Mouse (Mus musculus) midbrain, embryonic 13.5 days (tissue): ENCODE data around the gene Pik3cg. TPM values are rescaled to one million over a fixed set of nuclear protein-coding genes. Genes with fewer than 3 reads are reported as not detected.
"Not testable (repeated sequence)": the region's sequence is repeated elsewhere in the genome, so short reads cannot be mapped to it uniquely, and the experiment has no call there.

Source experiments
- ATAC-seq: fragments of 200-750 bp; cut with Nextera tagmentation; 2 replicates; pipeline ENCODE4 v1.8.0; 2017; ENCODE audit warnings: mild to moderate bottlenecking, moderate TSS enrichment, moderate library complexity
- H3K27ac ChIP-seq: fragments of 300-500 bp; sonication (generic); 2 replicates; pipeline ENCODE4 v1.5.1; 2015; ENCODE audit warnings: inconsistent platforms, mild to moderate bottlenecking, moderate library complexity
- H3K27me3 ChIP-seq: fragments of 300-500 bp; sonication (generic); 2 replicates; pipeline ENCODE4 v1.6.1; 2015; ENCODE audit warnings: mild to moderate bottlenecking, inconsistent platforms
- H3K36me3 ChIP-seq: fragments of 300-500 bp; sonication (generic); 2 replicates; pipeline ENCODE4 v1.6.1; 2015; ENCODE audit warnings: mild to moderate bottlenecking, inconsistent platforms
- H3K4me1 ChIP-seq: fragments of 300-500 bp; sonication (generic); replicated peaks from 2 replicates; pipeline ENCODE4 v1.6.1; 2015; ENCODE audit warnings: inconsistent platforms
- H3K4me2 ChIP-seq: fragments of 300-500 bp; sonication (generic); replicated peaks from 2 replicates; pipeline ENCODE4 v1.6.1; 2015; ENCODE audit warnings: moderate library complexity, mild to moderate bottlenecking, inconsistent platforms
- H3K4me3 ChIP-seq: fragments of 300-500 bp; sonication (generic); replicated peaks from 2 replicates; pipeline ENCODE4 v1.5.1; 2015; ENCODE audit warnings: mild to moderate bottlenecking, inconsistent platforms
- H3K9ac ChIP-seq: fragments of 300-500 bp; sonication (generic); replicated peaks from 2 replicates; pipeline ENCODE4 v1.6.1; 2015; ENCODE audit warnings: mild to moderate bottlenecking, inconsistent platforms
- H3K9me3 ChIP-seq: fragments of 300-500 bp; sonication (generic); 2 replicates; pipeline ENCODE4 v1.6.1; 2016; ENCODE audit warnings: mild to moderate bottlenecking, inconsistent platforms
- WGBS: fragments of 180-500 bp; shearing (Covaris S2); methylation state at CpG from one replicate; pipeline ENCODE4 v1.1.7; 2015; 5-methylcytosine and 5-hydroxymethylcytosine counted together
- polyA plus RNA-seq: library from polyadenylated mRNA; unstranded; fragments of >200 nt; fragmentation: Nextera tagmentation; extraction: Ambion mirVana; gene quantifications from 2 replicates; pipeline ENCODE4 v1.2.1, GENCODE M21; 2015

Pik3cg gene
- polyA plus RNA-seq, result 0.85 and 1.3 TPM in 2 replicates

DNA sequence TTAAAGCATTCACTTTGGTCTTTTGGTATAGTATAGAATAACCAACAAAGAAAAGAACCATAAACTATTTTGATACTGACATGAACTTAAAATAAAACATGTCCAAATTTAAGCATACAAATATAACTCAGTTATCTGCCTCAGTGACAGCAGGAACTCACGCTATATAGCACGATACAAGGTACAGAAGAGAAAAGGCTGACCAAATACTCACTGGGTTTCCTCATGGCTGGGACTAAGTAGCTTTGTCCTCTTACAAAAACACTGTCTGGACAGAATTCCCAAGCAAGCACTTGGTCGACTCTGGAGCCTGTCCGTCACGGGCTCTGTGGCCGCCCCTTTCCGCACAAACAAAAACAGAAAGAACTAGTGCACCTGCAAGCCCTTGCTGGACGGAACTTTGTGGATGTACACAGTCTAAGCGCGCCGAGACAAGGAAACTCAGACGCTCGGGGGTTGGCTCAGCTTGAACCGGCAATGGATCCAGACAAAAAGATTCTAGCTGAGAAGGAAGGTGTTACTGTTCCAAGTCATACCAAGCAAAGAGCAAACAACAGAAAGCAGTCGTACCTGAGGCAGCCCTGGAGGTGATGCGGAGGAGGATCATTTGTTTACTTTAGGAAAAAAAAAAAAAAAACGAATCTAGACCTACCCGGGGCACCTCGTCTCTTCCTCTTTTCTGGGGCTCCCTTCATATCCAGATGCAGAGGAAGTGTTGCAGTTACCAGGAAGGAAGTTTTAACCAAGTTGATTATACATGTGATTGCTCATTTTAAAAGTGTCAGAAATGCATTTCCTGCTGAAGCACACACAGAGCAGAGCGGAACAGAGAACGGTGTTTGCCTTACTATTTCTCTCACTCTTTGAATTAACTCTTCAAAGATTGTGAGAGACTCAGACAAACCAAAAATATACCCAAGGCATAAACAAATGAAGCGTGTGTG, at the start of gene Pik3cg:
Gene Pik3cg, minus strand, starts transcription at position 712 of the 944 bp plus-strand sequence.
- Histone ChIP-seq H3K4me3 (no peak within 1 kb of the TSS), H3K27me3 (no peaks in the 10 kb centered on the region), H3K36me3 (no peaks in the 10 kb centered on the region), H3K4me2 (no peak within 1 kb of the TSS), H3K27ac (no peak within 1 kb of the TSS), H3K4me1 (peaks cover 7% of the 10 kb centered on the region), H3K9me3 (no peaks in the 10 kb centered on the region), H3K9ac (no peak within 1 kb of the TSS)
- 71% methylated on average over 22 of the region's 22 CpGs for WGBS
- no peak for ATAC-seq

DNA sequence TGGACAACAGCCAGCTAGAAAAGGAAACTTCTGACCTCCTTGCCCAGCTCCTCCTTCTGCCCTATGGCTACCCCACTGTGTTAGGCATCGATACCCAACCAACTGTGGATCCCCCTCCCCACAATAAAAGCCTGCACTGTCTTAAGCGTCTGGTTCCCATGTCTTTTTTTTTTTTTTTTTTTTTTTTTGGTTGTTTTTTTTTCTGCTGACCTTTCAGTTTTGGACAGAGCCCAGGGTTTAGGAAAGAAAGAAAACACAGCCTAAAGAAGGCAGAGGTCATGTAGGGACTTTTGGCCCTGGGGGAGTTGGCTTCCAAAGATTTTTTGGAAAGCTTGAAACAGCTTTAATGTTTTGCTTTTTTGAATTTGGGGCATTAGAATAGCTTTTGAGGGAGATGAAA, 40.0 kb upstream of the Pik3cg start:
- H3K36me3 ChIP-seq, result no peaks in the 10 kb centered on the region
- no peak overlapping the region for H3K27ac ChIP-seq
- 70% methylated on average over 2 of the region's 2 CpGs for WGBS
- no peak overlapping the region for H3K9ac ChIP-seq
- ATAC-seq, result no peak
- H3K4me1 ChIP-seq, result no peaks in the 10 kb centered on the region
- no peak overlapping the region for H3K4me3 ChIP-seq
- no peak overlapping the region for H3K4me2 ChIP-seq
- H3K27me3 ChIP-seq, result no peaks in the 10 kb centered on the region
- H3K9me3 ChIP-seq, result no peaks in the 10 kb centered on the region

DNA sequence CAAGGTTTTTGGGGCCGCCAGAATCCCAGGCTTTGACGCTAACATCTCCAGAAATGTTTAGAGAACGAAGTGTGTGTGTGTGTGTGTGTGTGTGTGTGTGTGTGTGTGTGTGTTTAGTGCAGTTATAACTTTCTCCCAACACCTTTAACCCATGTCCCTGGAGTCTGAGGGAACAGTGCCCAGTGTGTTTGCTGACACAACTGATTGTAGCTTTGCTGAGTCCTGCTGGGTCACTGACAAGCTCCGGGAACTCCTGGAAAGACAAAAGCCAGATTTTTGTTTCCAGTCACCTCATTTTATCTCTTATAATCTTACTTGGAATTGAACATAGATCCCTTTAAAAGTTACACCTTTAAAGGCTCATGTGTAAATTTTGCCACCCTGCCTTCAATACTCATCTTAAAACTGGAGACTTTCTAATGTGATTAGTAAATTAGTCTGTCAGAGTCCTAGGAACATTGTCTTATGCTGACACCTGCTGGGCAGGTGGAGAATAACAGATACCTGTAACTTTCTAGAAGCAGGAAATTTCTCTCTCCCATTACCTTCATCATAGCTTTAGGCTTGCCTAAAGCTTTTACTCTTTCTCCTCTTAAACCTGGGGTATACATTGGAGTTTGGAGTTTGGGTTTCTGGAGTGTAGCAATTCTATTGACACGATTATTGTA, 37.2 kb upstream of the Pik3cg start:
- H3K4me1 ChIP-seq, result no peaks in the 10 kb centered on the region
- no peak overlapping the region for H3K9ac ChIP-seq
- no peak overlapping the region for H3K4me3 ChIP-seq
- no peaks in the 10 kb centered on the region for H3K27me3 ChIP-seq
- H3K27ac ChIP-seq, result no peak overlapping the region
- 73% methylated on average over 5 of the region's 5 CpGs for WGBS
- no peak for ATAC-seq
- H3K36me3 ChIP-seq, result no peaks in the 10 kb centered on the region
- H3K9me3 ChIP-seq, result no peaks in the 10 kb centered on the region
- no peak overlapping the region for H3K4me2 ChIP-seq

DNA sequence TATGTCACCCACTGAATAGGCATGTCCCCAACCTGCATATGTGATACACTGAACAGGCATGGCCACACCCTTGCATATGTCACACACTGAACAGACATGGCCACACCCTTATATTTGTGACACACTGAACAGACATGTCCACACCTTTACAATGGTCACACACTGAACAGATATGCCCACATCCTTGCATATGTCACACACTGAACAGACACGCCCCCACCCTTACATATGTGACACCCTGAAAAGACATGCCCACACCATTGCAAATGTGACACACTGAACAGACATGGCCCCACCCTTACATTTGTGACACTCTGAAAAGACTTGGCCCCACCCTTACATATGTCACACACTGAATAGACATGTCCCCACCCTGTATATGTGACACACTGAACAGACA, 35.1 kb upstream of the Pik3cg start:
- WGBS, result 78% methylated on average over 1 of the region's 1 CpGs
- H3K9ac ChIP-seq, result no peak overlapping the region
- H3K4me1 ChIP-seq, result no peaks in the 10 kb centered on the region
- H3K36me3 ChIP-seq, result no peaks in the 10 kb centered on the region
- no peak overlapping the region for H3K4me3 ChIP-seq
- ATAC-seq, result peak; percentile 38
- H3K27me3 ChIP-seq, result no peaks in the 10 kb centered on the region
- H3K9me3 ChIP-seq, result no peaks in the 10 kb centered on the region
- H3K27ac ChIP-seq, result no peak overlapping the region
- H3K4me2 ChIP-seq, result no peak overlapping the region

GRCm38 (mm10) chr12:32239134-32239533, 30.7 kb upstream of the Pik3cg start:
- WGBS, result 82% methylated on average over 3 of the region's 3 CpGs
- not testable (repeated sequence) for H3K4me1 ChIP-seq, H3K4me3 ChIP-seq, H3K36me3 ChIP-seq, ATAC-seq, H3K27me3 ChIP-seq, H3K27ac ChIP-seq, H3K9ac ChIP-seq, H3K4me2 ChIP-seq, H3K9me3 ChIP-seq

DNA sequence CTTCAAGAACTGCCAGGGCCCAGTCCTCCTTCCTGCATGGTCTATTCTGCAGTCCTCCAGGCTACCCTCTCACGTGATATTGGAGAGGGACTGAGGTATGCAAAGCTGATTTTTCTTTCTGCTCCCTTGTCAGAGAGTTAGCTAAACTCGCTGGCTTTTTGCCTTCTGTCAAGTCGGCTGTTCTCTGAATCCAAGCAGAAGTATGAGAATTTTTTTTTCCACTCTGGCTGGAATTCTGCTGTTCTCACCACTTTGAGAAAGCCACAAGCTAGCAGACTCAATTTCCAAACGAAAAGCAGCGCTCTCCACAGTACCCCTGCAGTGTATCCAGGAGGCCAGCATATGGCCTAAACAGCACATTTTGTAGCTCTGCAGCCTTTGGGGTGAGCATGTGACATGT, 30.0 kb upstream of the Pik3cg start:
- no peaks in the 10 kb centered on the region for H3K9me3 ChIP-seq
- no peak for ATAC-seq

GRCm38 (mm10) chr12:32237839-32238238, 29.4 kb upstream of the Pik3cg start:
- WGBS, result 67% methylated on average over 5 of the region's 5 CpGs

More for the DNA sequence above, 30.0 kb upstream of the Pik3cg start:
- no peak overlapping the region for H3K9ac ChIP-seq
- H3K4me1 ChIP-seq, result 0 out of 2 replicates have a peak, but pooled peaks cover 5% of the 10 kb centered on the region
- H3K4me2 ChIP-seq, result no peak overlapping the region
- H3K27ac ChIP-seq, result no peak overlapping the region
- H3K27me3 ChIP-seq, result no peaks in the 10 kb centered on the region
- no peaks in the 10 kb centered on the region for H3K36me3 ChIP-seq
- 81% methylated on average over 5 of the region's 5 CpGs for WGBS
- no peak overlapping the region for H3K4me3 ChIP-seq

DNA sequence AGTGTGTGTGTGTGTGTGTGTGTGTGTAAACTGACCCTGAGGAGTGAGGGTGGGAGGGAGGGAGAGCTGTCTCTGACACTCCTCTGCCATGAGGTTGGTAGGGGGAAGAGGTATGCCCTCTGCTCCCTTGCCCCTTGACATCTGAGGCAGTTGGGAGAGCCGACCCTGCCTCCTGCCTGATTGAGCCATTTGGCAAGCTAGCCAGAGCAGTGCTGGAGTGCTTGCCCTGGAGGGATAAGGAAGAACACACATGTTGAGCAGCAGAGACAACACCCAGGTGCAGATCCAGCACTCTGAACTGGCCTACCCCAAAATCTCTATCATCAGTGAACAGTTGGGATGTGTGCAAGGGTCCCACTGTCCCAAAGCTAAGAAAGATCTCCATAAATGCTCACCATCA, 28.7 kb upstream of the Pik3cg start:
- Histone ChIP-seq H3K27ac (no peak overlapping the region), H3K9ac (no peak overlapping the region), H3K9me3 (no peaks in the 10 kb centered on the region), H3K36me3 (no peaks in the 10 kb centered on the region), H3K4me3 (no peak overlapping the region), H3K4me1 (0 out of 2 replicates have a peak, but pooled peaks cover 5% of the 10 kb centered on the region), H3K27me3 (no peaks in the 10 kb centered on the region), H3K4me2 (no peak overlapping the region)
- 73% methylated on average over 1 of the region's 1 CpGs for WGBS
- ATAC-seq, result no peak

More at GRCm38 (mm10) chr12:32237839-32238238, 29.4 kb upstream of the Pik3cg start:
- Histone ChIP-seq H3K4me1 (0 out of 2 replicates have a peak, but pooled peaks cover 5% of the 10 kb centered on the region), H3K4me3 (no peak overlapping the region), H3K9ac (no peak overlapping the region), H3K4me2 (no peak overlapping the region), H3K36me3 (no peaks in the 10 kb centered on the region), H3K27me3 (no peaks in the 10 kb centered on the region), H3K27ac (no peak overlapping the region), H3K9me3 (no peaks in the 10 kb centered on the region)
- no peak for ATAC-seq

DNA sequence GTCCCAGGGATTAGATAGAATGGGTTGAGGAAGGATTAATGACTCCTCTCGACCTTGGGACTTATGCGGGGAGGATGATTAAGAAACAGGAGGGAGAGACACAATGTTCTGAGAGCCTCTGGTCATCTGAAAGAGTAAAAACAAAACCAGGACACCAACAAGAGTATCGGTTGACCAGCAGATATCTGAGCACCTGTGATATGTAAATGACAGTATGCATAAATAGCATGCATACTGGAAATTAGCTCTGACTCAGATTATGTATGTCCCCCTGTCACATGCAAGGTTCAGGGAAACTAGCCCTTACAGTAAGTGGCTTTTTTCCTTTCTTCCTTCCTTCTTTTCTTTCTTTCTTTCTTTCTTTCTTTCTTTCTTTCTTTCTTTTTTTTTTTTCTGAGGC, 28.0 kb upstream of the Pik3cg start:
- H3K27ac ChIP-seq, result no peak overlapping the region
- 74% methylated on average over 3 of the region's 3 CpGs for WGBS
- no peak for ATAC-seq
- H3K9me3 ChIP-seq, result no peaks in the 10 kb centered on the region
- no peaks in the 10 kb centered on the region for H3K36me3 ChIP-seq
- H3K4me2 ChIP-seq, result no peak overlapping the region
- 0 out of 2 replicates have a peak, but pooled peaks cover 5% of the 10 kb centered on the region for H3K4me1 ChIP-seq
- H3K4me3 ChIP-seq, result no peak overlapping the region
- H3K27me3 ChIP-seq, result no peaks in the 10 kb centered on the region
- no peak overlapping the region for H3K9ac ChIP-seq

DNA sequence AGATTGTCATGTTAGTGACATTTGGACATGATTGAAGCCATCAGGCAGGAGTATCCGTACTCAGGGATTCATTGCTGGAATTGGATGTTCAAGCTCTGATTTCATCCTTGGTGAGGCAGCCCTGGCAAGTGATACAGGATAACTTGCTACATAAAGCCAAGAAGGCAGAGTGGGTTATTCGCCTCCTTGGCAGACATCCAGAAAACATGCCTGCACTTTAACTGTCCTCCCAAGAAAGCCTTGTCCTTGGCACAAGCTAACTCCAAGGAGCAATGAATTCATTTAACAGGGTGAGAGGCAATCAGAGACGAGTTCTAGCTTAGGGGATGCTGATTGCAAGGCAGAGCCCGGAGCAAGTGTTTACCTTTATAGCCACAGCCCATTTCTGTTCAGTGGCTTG, 25.4 kb upstream of the Pik3cg start:
- no peak overlapping the region for H3K4me3 ChIP-seq
- peaks cover 9% of the 10 kb centered on the region; the same call in 1 of the 2 replicates for H3K4me1 ChIP-seq
- H3K9ac ChIP-seq, result no peak overlapping the region
- no peaks in the 10 kb centered on the region for H3K36me3 ChIP-seq
- no peak overlapping the region for H3K4me2 ChIP-seq
- H3K27ac ChIP-seq, result no peak overlapping the region
- H3K27me3 ChIP-seq, result no peaks in the 10 kb centered on the region
- no peak for ATAC-seq
- H3K9me3 ChIP-seq, result no peaks in the 10 kb centered on the region
- WGBS, result 72% methylated on average over 4 of the region's 4 CpGs

DNA sequence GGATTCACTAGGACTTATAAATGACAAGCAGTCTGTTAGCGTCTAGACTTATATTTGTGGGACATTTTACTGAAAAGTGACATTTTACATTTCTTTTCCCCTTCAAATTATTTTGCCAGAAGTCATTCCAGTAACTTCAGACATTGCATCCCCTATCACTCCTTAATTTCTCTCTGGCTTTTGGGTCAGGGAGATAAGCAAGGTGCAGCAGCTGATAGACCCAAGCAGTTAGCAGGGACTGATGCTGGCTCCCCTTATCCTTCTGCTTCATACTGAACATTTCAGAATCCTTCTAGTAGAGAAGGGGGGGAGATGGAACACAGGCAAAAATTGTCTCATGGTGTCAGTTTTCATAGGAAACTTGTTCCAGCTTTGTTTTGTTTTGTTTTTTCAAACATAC, 22.9 kb upstream of the Pik3cg start:
- no peaks in the 10 kb centered on the region for H3K36me3 ChIP-seq
- H3K9me3 ChIP-seq, result no peaks in the 10 kb centered on the region
- H3K4me2 ChIP-seq, result no peak overlapping the region
- WGBS, result 90% methylated on average over 1 of the region's 1 CpGs
- no peak overlapping the region for H3K4me3 ChIP-seq
- H3K4me1 ChIP-seq, result peaks cover 5% of the 10 kb centered on the region; the same call in 1 of the 2 replicates
- H3K27ac ChIP-seq, result no peak overlapping the region
- H3K27me3 ChIP-seq, result no peaks in the 10 kb centered on the region
- H3K9ac ChIP-seq, result no peak overlapping the region
- no peak for ATAC-seq

DNA sequence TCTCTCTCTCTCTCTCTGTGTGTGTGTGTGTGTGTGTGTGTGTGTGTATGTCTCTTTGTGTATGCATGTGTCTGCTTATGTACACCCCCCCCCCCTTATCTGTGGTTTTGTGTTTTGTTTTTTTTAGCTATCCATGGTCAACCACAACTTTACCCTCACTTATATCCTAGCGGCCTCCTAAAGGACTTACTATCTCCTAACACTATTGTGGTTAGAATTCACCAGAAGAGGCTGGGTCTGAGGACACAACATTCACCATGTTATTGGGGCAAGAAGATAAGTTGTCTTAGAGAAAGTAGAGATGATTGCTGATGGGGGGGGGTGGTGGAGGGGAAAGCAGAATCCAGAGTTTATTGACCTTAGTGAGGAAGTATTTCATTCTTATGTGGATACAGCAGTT, 15.2 kb upstream of the Pik3cg start:
- 100% methylated on average over 1 of the region's 1 CpGs for WGBS
- no peak for ATAC-seq
- Histone ChIP-seq H3K4me1 (no peaks in the 10 kb centered on the region), H3K9me3 (no peaks in the 10 kb centered on the region), H3K27me3 (no peaks in the 10 kb centered on the region), H3K9ac (no peak overlapping the region), H3K27ac (no peak overlapping the region), H3K4me2 (no peak overlapping the region), H3K36me3 (no peaks in the 10 kb centered on the region), H3K4me3 (no peak overlapping the region)
